Mouse (Mus musculus) adrenal gland, postnatal 10 days (tissue): ENCODE data around the gene Fus. TPM values are rescaled to one million over a fixed set of nuclear protein-coding genes. Genes with fewer than 3 reads are reported as not detected.
"Not testable (repeated sequence)": the region's sequence is repeated elsewhere in the genome, so short reads cannot be mapped to it uniquely, and the experiment has no call there.

Source experiments
- DNase-seq: peaks from one replicate; pipeline ENCODE4 v3.0.0; 2021; ENCODE audit warnings: mixed read lengths
- long read RNA-seq, 2 experiments: library from polyadenylated mRNA; stranded (forward); transcript quantifications; one replicate each; pipeline ENCODE4 v2.0.0; 2021
- total RNA-seq, 2 experiments: library from RNA; stranded (reverse); gene quantifications; 2 replicates each; pipeline ENCODE4 v1.2.3; 2021

Fus gene
- total RNA-seq = 100 to 1,000 TPM; 261 to 396 TPM
- long read RNA-seq, experiment 1, full-length matches to known transcripts = 85 of 183 reads
- long read RNA-seq, experiment 1, partial matches to known transcripts = 87 of 183 reads
- long read RNA-seq, experiment 1, other reads (novel, unspliced or antisense) = 11 of 183 reads
- long read RNA-seq, experiment 2, full-length matches to known transcripts = 5 of 36 reads
- long read RNA-seq, experiment 2, partial matches to known transcripts = 31 of 36 reads
- long read RNA-seq, experiment 2, other reads (novel, unspliced or antisense) = 0 of 36 reads

DNA sequence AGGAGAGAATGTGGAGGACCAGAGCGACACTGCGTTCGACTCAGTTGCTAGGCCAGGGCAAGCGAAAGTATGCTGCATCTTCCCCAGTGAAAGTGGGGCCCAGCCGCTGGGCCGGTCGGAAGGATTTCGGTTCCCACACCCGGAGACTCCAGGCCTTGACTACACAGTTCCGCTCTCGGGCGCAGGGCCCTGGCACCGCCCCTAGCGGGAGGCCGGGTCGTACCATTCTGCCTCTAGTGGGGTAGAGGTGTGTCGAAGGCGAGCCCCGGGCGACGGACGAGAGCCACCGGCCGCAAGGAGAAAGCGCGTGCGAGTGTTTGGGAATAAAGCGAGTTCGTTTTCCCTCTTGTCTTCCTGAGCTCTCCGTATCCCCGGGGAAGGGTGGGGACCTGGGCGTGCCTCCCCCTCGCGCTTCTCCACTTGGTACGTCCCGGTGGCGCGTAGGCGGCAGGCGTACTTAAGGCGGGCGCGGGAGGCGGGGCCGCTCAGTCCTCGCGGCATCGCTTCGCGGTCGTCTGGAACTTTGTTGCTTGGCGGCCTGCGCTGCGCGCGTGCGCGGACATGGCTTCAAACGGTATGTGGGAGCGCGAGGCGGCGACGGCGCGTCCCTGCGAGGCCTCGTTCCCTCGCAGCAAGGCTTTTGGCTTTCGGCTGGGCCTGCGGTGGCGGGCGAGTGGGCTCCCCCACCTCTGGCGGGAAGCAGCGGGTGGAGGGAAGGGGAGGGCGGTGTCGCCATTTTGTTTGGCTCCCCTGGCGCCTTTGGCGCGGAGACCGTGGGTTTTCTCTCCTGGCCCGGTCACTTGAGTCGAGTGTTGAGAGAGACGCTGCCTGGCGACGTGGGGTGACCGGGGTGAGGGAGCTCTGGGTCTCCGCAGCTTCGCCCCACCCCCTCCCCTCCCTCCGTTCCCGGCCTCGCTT lies at the start of gene Fus:
Gene Fus, plus strand, starts transcription at position 454 of the 918 bp plus-strand sequence.
- peak; percentile 98 for DNase-seq

DNA sequence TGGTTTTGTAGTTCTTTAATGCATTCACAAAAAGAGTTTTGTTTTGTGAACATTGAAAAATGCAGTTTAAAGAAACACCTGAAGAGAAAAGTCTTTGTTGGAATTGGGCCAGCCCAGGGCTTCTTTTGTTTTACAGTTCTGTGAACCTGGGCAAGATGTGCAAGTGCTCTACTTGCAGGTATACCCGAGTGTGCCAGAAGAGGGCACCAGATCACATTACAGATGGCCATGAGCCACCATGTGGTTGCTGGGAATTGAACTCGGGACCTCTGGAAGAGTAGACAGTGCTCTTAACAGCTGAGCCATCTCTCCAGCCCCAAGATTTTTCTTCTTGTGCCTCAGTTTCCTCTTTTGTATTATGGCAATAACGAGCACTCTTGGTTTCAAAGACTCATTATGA lies 49.1 kb upstream of the Fus start:
- peak; percentile 65 for DNase-seq

DNA sequence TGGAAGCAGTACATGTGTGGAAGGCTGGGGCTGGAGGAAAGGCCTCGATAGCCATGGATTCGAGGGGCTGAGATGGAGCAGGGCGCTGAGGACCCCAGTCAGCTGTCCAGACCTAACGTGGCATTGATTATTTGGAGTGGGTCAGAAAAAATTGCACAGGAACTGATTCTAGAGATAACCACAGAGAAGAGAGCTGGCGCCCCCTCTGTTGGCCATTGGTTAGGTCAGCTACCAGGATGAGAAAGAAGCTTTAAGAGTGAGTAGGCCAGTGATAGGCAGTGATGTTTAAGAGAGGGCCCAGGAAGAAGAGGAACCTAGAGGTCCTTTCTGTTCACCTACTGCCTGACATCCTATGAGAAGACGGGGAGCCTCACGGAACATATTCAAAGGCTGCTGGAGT lies 48.0 kb upstream of the Fus start:
- DNase-seq = no peak

DNA sequence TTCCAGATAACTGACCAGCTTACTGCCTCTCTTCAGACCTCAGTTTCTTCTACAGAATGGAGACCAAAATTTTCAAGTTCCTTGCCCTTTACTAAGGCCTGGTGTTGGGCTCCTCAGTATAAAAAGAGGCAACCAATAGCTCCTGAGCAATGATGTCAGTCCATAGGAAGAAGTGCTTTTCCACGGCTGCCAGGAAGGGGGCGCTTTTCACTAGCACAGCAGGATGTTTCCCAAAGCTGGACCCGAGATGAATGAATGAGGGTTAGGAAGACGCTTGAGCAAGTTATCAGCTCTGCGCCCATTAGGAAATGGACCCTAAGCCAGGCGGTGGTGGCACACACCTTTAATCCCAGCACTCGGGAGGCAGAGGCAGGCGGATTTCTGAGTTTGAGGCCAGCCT lies 45.7 kb upstream of the Fus start:
- DNase-seq = no peak

DNA sequence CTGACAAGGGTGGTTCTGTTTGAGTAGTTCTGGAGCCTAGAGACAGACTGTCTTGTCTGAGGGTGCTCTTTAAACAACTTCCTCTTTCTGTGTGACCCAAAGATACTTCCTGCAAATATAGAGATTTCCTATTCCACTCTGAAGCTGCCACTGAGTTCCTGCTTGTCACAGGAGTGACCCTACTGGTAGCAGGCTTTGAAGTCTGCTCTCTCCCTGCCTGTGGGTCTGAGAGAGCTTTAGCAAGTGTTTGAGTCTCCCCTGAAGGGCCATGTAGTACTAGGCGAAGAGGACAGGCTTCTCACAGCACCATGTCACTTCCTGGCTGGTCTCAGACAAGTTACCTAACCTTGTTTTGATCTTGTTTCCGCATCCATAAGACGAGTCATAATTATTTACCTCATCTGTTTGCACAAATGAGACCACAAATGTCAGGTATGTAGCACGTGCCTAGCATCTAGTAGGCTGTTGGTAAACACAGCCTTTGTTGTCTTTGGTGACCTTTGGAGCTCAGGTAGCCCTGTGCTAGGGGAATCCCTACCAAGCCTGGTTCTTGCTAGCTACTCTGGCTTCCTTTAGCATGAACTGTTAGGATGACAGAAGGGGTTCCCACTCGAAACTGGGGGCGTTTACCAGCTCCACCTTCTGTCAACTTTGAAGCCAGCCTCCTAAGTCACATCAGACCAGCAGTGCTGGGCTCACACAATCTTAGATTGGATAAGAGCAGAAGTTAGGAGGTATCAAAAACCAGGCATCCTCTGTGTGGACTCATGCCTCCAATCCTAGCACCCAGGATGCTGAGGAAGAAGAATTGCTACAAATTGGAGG lies 44.6 kb upstream of the Fus start:
- no peak for DNase-seq

DNA sequence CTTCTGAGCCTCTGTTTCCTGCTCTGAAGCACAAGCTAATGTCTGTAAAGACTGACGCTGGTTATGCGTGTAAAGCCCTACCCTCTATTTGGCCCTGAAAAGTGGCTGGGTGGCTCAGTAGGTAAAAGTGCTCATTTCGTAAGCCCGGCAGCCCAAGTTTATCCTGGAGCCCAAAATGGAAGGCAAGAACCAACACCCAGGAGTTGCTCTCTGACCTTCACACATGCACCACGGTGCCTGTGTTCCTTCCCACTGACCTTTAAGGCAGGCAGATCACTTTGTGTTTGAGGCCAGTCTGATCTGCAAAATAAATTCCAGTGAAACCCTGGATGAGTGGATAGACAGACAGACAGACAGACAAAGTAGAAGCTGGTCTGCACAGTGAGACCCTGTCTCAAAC lies 43.5 kb upstream of the Fus start:
- DNase-seq = no peak

DNA sequence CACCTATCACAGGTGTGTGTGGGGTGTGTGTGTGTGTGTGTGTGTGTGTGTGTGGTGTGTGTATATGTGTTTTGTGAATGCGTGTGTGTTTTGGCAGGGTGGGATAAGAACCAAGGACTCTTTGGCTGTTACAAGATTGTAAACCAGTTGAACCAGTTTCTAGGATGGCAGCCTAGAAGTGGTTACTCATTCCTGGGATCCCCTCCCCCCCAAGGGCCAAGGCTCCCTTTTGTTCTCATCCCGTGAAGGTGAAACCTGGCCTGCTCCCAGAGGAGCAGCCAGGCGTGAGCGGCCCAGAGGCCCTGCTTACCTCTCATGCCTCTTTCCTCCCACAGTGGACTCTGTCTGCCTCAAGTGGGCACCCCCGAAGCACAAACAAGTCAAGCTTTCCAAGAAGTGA lies 42.0 kb upstream of the Fus start:
- DNase-seq = no peak

DNA sequence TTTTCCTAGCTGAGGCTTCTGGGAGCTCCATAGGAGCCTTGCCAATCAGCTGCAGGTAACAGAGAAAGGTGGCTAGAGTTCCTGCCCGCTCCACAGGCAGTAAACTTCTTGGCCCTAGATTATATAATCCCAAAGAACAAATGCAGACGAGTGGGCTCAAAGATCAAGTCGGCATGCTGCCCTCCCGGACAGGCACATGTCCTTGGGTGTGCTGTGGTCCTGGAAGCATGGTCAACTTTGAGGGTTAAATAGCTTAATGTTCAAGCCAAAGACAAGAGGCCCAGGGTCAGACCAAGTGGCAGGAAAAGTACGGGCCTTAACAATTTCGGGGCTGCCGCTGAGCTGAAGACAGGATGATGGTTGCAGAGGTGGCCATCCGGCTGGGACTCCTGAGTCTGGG lies 41.2 kb upstream of the Fus start:
- DNase-seq = no peak

DNA sequence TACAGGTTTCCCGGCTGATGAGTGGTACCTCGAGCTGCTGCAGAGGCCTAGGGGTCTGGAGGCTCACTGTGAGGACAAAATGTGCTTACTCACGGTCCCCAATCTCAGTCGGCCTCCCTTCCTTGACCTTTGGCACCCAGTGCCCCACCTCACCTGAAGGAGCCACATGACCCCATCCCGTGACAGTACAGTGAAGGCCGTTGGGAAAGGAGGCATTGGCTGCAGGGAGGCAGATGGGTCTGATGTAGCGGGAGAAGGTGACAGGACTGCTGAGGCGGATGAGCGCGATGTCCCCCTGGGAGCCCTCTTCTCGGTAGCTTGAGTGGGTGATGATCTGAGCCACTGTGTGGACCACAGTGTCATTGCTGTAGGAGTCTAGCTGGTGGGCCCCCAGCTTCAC lies 40.4 kb upstream of the Fus start:
- DNase-seq = no peak

DNA sequence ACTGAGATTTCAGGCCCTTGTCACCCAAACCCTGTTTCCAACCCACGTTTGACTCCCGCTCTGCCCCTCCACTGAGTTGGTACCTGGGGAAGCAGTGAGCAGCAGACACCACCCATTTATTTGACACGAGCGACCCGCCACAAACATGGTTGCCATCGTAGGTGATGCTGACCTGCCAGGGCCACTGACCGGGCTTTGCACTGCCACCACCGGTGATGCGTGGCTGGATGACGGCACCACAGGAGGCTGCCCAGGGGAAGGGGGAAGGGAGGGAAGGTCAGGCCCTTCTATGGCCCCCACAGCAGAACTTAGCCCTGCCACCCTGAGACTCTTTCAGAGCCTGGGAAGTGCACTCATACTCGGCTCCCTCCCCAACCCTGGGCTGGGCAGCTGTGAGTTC lies 39.5 kb upstream of the Fus start:
- no peak for DNase-seq

DNA sequence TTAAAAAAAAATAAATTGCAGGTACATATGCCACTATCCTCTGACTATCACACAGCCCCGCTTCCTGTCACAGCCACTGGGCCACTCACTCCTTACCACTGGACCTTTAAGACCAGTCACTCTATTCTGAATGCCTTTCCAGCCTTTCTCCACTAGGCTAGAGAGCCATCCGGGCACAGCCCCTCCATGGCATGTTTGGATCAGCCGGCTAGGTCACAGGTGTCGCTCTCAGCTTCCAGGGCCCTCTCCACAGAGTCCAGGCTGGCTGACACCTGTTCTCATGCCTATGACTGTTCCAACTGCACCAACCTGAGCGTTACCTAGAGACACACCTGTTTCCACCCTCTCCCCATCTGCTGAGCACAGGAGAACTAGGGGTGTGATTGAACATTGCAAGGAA lies 38.7 kb upstream of the Fus start:
- DNase-seq = no peak

DNA sequence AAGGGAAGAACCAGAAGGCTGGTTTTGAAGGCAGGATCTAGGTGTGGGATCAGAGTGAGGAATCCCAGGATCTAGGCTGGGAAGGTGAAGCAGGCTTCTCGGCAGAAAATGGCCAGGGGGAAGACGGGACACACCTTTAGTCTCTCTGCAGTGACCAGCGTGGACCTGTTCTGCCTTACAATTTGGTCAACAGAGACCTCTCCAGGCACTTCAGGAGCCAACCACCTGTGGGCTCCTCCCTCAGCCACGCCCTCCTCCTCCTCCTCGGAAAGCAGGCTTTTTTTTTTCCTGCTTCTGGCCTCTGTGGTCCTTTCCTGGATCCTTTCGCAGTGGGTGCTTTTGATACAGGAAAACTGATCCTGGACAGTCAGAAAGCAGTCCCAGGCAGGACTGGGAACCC lies 37.3 kb upstream of the Fus start, which contains the start of gene Prss8:
Gene Prss8, minus strand, starts transcription at position 182 of the 400 bp plus-strand sequence.
- no peak for DNase-seq

DNA sequence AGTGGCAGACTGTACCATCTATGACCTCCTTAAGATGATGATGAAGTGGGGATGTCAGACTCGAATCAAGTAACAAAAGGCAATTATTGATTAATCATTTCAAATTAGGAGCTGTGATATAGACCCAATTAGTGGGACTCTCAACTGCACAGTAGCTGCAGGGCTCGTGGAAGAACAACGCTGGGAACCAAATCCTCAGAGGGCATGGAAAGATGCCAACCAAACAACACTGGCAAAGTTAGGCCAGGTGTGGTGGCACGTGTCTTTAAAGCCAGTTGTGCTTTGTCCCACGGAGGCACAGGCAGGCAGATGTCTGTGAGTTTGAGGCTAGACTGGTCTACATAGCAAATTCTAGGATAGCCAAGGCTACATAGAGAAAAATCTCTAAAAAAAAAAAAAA lies 36.6 kb upstream of the Fus start:
- no peak for DNase-seq

DNA sequence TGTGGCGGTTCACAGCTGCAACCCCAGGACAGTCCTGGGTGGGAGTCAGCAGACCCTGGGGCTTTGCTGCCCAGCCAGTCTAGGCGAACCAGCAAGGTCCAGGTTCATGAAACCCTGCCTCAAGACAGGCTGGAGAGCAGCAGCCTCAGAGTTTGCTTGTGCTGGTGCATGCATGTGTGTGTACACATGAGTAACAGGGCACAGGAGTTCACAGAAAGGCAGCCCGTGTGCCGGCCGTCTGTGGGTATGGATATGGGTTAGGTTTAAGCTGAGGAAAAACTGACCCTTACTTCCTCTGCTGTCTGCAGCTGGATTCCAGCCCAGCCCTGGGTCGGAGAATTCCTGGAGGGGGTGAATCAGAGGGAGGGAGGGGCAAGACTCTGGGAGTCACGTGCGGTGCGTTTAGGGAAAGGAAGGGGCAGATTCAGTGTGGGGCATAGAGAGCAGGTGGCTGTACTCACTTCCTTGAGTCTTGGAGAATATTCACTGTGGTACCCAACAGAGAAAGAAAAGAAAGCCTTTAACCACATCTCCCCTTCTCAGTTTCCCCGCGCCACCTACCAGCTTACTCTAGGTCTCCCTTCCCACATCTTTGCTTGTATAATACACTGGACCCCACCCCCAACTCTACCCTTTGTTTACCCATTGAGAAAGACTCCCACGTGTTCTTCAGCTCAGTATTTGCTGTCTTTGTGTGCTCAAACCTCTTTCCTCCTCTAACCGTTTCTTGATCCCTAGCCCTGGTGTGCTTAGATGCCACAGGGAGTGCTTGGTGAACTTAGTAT lies 35.7 kb upstream of the Fus start:
- peak; percentile 70 for DNase-seq

DNA sequence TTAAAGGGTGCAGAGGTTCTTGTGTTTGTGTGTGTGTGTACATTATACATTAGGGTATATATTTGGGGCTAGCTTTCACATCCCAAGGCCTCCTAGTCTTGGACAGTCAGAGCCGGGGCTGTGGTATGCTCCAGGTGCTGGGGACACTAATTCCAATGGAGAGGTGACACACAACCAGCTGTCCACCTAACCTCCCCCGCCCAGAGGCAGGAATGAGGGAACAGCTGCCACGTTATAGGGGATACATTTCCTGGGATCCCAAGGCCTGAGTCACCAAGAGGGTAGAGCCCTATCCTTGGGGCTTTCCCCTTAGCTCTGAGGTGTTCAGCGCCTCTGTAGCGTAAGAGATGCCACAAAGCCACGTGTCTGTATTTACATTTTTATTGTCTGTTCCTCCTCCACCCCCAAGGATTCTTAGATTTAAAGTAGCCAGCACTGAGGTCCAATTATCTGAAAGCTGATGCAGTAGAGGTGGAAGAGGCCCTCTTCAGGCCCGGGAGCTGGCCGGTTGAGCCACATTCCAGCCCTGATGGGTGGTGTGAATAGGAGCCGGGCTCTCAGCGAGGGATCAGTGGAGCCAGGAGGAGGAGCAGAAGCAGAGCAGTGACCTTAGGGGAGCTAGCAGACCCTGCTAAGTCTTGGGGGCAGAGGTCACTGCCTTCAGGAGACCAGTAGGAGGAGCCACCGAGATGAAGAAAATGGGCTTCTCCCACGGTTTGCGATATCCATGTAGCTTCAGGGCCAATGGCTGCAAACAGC lies 34.8 kb upstream of the Fus start:
- no peak for DNase-seq

DNA sequence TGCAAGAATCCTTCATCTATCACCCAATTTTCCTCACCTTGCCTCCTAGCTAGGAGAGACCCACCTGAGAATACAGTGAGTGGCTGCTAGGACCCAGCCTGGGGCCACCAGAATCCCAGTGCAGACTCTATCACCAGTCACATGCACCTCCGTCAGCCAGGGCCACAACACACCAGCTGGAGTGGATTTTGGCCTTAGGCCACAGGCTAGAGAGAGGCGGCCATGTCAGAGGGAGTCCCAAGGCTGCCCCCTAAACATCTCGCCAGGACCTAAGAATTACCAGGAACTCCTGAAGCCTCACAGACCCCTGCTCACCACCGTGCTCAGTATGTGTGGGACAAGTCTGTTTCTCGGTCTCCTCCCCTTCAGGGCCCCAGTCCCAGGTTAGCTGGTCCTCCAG lies 33.2 kb upstream of the Fus start:
- DNase-seq = no peak

DNA sequence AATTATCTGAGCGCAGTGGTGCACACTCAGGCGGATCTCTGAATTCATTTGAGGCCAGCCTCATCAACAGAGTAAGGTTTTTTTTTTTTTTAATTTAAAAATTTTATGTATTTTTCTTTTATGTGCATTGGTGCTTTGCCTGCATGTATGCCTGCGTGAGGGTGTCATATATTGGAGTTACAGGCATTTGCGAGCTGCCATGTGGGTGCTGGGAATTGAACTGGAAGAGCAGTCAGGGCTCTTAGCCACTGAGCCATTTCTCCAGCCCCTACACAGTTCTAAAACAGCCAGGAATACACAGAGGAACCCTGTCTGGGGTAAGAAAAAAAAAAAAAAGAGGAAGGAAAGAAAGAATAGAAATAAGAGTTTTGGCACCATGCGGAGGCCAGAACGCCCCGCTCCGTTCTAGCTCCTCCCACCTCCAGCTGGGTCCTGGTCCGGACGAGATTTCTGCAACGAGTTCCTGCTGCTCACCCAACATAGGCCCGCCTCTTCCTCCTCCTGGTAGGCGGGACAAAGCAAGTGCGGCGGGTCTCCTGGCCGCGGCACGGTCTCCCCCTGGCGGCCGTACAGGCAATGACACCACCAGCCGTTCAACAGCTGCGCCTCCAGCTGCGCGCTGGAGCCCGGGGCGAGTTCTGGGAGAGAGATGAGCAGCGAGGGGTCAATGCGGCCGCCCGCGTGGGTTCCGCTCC lies 32.1 kb upstream of the Fus start:
- DNase-seq = peak; percentile 98

DNA sequence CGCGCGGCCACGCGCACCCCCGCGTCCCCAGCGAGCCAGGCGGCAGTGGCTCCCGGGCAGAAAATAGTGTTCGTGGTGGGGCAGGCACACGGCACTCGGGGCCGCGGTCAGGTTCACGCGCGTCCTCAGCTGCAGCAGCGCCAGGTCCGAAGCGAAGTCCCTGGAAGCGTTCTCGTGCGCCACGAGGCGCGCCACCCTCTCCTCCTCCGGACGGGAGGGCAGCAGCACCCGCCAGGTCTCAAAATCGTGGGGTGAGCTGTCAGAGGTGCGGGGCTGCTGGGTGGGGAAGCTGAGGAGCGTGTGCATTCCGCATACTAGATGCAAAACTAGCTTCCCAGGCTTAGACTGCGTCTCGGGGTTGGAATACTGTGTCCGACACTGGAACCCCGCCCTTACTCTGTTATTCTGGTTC lies 31.5 kb upstream of the Fus start:
- no peak for DNase-seq

DNA sequence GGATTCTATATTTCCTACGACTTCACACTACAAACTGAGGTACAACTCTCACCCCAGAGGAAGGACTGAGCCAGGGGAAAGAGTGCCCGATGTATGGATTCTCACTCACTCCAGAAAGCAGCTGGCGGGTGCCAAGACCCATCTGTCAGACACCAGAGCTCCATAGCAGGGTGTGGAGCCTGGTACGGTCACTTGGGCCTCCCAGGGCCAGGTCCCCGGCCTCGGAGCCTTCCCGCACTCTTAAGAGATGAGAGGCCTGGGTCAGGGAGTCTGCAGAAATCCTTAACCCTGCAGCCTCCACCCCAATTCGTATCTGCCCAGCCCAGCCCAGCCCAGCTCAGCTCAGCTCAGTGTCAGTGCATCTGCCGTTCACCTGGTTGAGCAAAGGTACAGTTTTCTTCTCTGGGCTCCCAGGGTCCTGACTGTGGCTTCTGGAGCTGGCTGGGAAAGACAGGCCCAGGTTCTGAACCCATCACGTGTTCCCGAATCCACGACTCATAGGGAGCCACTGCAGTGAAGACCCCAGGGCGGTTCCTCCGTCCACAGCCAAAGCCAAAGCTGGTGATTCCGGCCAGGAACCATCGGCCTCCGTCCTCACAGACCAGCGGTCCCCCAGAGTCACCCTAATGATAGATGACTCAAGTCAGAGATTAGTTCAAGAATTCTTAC lies 30.9 kb upstream of the Fus start:
- no peak for DNase-seq

DNA sequence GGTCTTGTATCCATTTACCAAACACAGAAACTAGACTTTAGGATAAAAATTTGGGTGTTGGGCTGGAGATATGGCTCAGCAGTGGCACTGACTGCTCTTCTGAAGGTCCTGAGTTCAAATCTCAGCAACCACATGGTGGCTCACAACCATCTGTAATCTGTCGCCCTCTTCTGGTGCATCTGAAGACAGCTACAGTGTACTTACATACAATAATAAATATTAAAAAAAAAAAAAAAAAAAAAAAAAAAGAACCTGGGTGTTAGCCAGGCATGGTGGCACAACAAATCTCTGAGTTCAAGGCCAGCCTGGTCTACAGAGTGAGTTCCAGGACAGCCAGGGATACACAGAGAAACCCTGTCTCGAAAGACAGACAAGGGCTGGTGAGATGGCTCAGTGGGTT lies 25.2 kb upstream of the Fus start:
- DNase-seq = not testable (repeated sequence)
